Mouse (Mus musculus) C2C12 (cell line): ENCODE results near the gene Nle1. TPM values are rescaled to one million over a fixed set of nuclear protein-coding genes. Genes with fewer than 3 reads are reported as not detected.

Experiments used
- H3K27me3 ChIP-seq: one replicate; pipeline ENCODE4 v1.6.1; 2011; ENCODE audit not compliant: control insufficient read depth, insufficient read depth, insufficient read length
- H3K36me3 ChIP-seq: one replicate; pipeline ENCODE4 v1.6.1; 2011; ENCODE audit not compliant: control insufficient read depth, insufficient read depth
- H3K4me3 ChIP-seq: one replicate; pipeline ENCODE4 v1.5.1; 2011; ENCODE audit warnings: mild to moderate bottlenecking, control low read depth; ENCODE audit not compliant: poor library complexity, insufficient read depth, severe bottlenecking
- H3K79me2 ChIP-seq: one replicate; pipeline ENCODE4 v1.6.1; 2011; ENCODE audit not compliant: control insufficient read depth, insufficient read depth
- H3K79me3 ChIP-seq: one replicate; pipeline ENCODE4 v1.6.1; 2011; ENCODE audit warnings: low read depth, control low read depth
- H3ac ChIP-seq: one replicate; pipeline ENCODE3; 2011; ENCODE audit warnings: low read depth; ENCODE audit not compliant: control insufficient read depth, insufficient read length
- CEBPB ChIP-seq: IDR thresholded peaks from one replicate; pipeline ENCODE4 v1.6.1; 2011; ENCODE audit warnings: low read depth, mild to moderate bottlenecking, control low read depth, moderate library complexity
- CTCF ChIP-seq: IDR thresholded peaks from one replicate; pipeline ENCODE4 v1.5.1; 2011; ENCODE audit not compliant: control insufficient read depth, insufficient read depth, insufficient read length
- FOSL1 ChIP-seq: IDR thresholded peaks from one replicate; pipeline ENCODE4 v1.8.0; 2011; ENCODE audit warnings: mild to moderate bottlenecking, low read length; ENCODE audit not compliant: poor library complexity, insufficient read depth, severe bottlenecking
- MAX ChIP-seq: IDR thresholded peaks from one replicate; pipeline ENCODE4 v1.6.1; 2011; ENCODE audit warnings: mild to moderate bottlenecking, control low read depth
- MYOD1 ChIP-seq: IDR thresholded peaks from one replicate; pipeline ENCODE4 v1.6.1; 2011; ENCODE audit warnings: low read depth; ENCODE audit not compliant: control insufficient read depth, insufficient read length
- MYOG ChIP-seq: IDR thresholded peaks from one replicate; pipeline ENCODE4 v1.6.1; 2011; ENCODE audit not compliant: control insufficient read depth, insufficient read length; ENCODE audit errors: extremely low read depth
- USF1 ChIP-seq: IDR thresholded peaks from one replicate; pipeline ENCODE4 v1.6.1; 2011; ENCODE audit warnings: low read depth, mild to moderate bottlenecking, control low read depth, moderate library complexity
- polyA plus RNA-seq: library from polyadenylated mRNA; unstranded; fragments of >200 nt; fragmentation: generic; extraction: Trizol; gene quantifications from one replicate; pipeline ENCODE4 v1.2.1, GENCODE M21; 2012; ENCODE audit warnings: missing spikeins

The Nle1 gene
- polyA plus RNA-seq, 1 experiment = 46.5 TPM

GRCm38 (mm10) chr11:82888491-82888946 is 19.7 kb downstream of the Nle1 start:
- TF ChIP-seq USF1 (no peak), MYOG (no peak), CEBPB (no peak), MAX (no peak), FOSL1 (no peak), CTCF (no peak)
- no peaks in the 10 kb centered on the region for H3K79me3 ChIP-seq
- H3K36me3 ChIP-seq = no peaks in the 10 kb centered on the region

GRCm38 (mm10) chr11:82886559-82886958 is 21.7 kb downstream of the Nle1 start:
- Histone ChIP-seq H3K4me3 (no peak overlapping the region), H3K79me3 (no peaks in the 10 kb centered on the region), H3K36me3 (peaks cover 2% of the 10 kb centered on the region), H3K27me3 (no peaks in the 10 kb centered on the region), H3ac (no peak overlapping the region), H3K79me2 (no peaks in the 10 kb centered on the region)
- no peak for TF ChIP-seq MYOG
- TF ChIP-seq FOSL1 = no peak
- no peak for TF ChIP-seq MYOD1
- no peak for TF ChIP-seq CTCF
- TF ChIP-seq USF1 = no peak
- no peak for TF ChIP-seq MAX
- TF ChIP-seq CEBPB = no peak

More at GRCm38 (mm10) chr11:82888491-82888946, 19.7 kb downstream of the Nle1 start:
- Histone ChIP-seq H3K27me3 (no peaks in the 10 kb centered on the region), H3K79me2 (no peaks in the 10 kb centered on the region), H3ac (no peak overlapping the region), H3K4me3 (no peak overlapping the region)

GRCm38 (mm10) chr11:82883180-82883579 is 25.0 kb downstream of the Nle1 start:
- H3K27me3 ChIP-seq = no peaks in the 10 kb centered on the region
- no peak overlapping the region for H3K4me3 ChIP-seq
- peaks cover 5% of the 10 kb centered on the region for H3K36me3 ChIP-seq
- no peak for TF ChIP-seq CEBPB
- TF ChIP-seq FOSL1 = no peak
- no peak for TF ChIP-seq MYOD1
- no peak for TF ChIP-seq CTCF
- TF ChIP-seq MYOG = no peak
- no peak for TF ChIP-seq MAX
- TF ChIP-seq USF1 = no peak
- no peaks in the 10 kb centered on the region for H3K79me3 ChIP-seq
- no peaks in the 10 kb centered on the region for H3K79me2 ChIP-seq
- no peak overlapping the region for H3ac ChIP-seq

GRCm38 (mm10) chr11:82877726-82878344 is 30.4 kb downstream of the Nle1 start:
- Histone ChIP-seq H3ac (no peak overlapping the region), H3K79me2 (no peaks in the 10 kb centered on the region), H3K36me3 (peaks cover 5% of the 10 kb centered on the region), H3K4me3 (no peak overlapping the region), H3K79me3 (no peaks in the 10 kb centered on the region), H3K27me3 (no peaks in the 10 kb centered on the region)
- TF ChIP-seq FOSL1 = no peak
- TF ChIP-seq CEBPB = no peak
- TF ChIP-seq MAX = no peak
- TF ChIP-seq CTCF = no peak
- TF ChIP-seq USF1 = no peak
- TF ChIP-seq MYOD1 = no peak
- no peak for TF ChIP-seq MYOG

- no peaks in the 10 kb centered on the region for H3K79me2 ChIP-seq
- TF ChIP-seq USF1 = no peak
- TF ChIP-seq MYOD1 = no peak
- TF ChIP-seq FOSL1 = no peak
- no peak for TF ChIP-seq CTCF
- no peak for TF ChIP-seq MYOG
- TF ChIP-seq MAX = no peak
- no peak for TF ChIP-seq CEBPB
- no peak overlapping the region for H3ac ChIP-seq
- no peaks in the 10 kb centered on the region for H3K79me3 ChIP-seq
- H3K4me3 ChIP-seq = no peak overlapping the region
- H3K36me3 ChIP-seq = no peaks in the 10 kb centered on the region
- H3K27me3 ChIP-seq = no peaks in the 10 kb centered on the region
Observed at GRCm38 (mm10) chr11:82875631-82876030, 32.6 kb downstream of the Nle1 start.

- no peaks in the 10 kb centered on the region for H3K27me3 ChIP-seq
- H3K79me2 ChIP-seq = no peaks in the 10 kb centered on the region
- H3K36me3 ChIP-seq = no peaks in the 10 kb centered on the region
- H3K4me3 ChIP-seq = no peak overlapping the region
- TF ChIP-seq USF1 = no peak
- no peak for TF ChIP-seq MAX
- no peak for TF ChIP-seq CTCF
- H3ac ChIP-seq = no peak overlapping the region
- no peaks in the 10 kb centered on the region for H3K79me3 ChIP-seq
Observed at GRCm38 (mm10) chr11:82874924-82875323, 33.3 kb downstream of the Nle1 start.
